Mouse (Mus musculus) embryonic facial prominence, embryonic 10.5 days (tissue): Measurements from ENCODE around the gene Thap12. TPM values are rescaled to one million over a fixed set of nuclear protein-coding genes. Genes with fewer than 3 reads are reported as not detected.

Experiments used
- DNase-seq: peaks from one replicate; pipeline ENCODE4 v3.0.0-alpha.2; 2017; ENCODE audit warnings: low spot score
- H3K27ac ChIP-seq: fragments of 300-500 bp; sonication (generic); replicated peaks from 2 replicates; pipeline ENCODE4 v1.5.1; 2016; ENCODE audit warnings: mild to moderate bottlenecking
- H3K27me3 ChIP-seq: fragments of 300-500 bp; sonication (generic); replicated peaks from 2 replicates; pipeline ENCODE4 v1.6.1; 2016; ENCODE audit warnings: low read depth, mild to moderate bottlenecking; ENCODE audit not compliant: poor library complexity, severe bottlenecking
- H3K36me3 ChIP-seq: fragments of 300-500 bp; sonication (generic); replicated peaks from 2 replicates; pipeline ENCODE4 v1.6.1; 2016; ENCODE audit warnings: mild to moderate bottlenecking, moderate library complexity
- H3K4me1 ChIP-seq: fragments of 300-500 bp; sonication (generic); 2 replicates; pipeline ENCODE4 v1.6.1; 2016
- H3K4me3 ChIP-seq: fragments of 300-500 bp; sonication (generic); 2 replicates; pipeline ENCODE4 v1.5.1; 2016; ENCODE audit warnings: mild to moderate bottlenecking, moderate library complexity
- H3K9me3 ChIP-seq: fragments of 300-500 bp; sonication (generic); 2 replicates; pipeline ENCODE4 v1.6.1; 2016; ENCODE audit warnings: mild to moderate bottlenecking
- WGBS: fragments of 180-500 bp; shearing (Covaris S2); methylation state at CpG from one replicate; pipeline ENCODE4 v1.1.7; 2016; 5-methylcytosine and 5-hydroxymethylcytosine counted together
- polyA plus RNA-seq: library from polyadenylated mRNA; unstranded; fragments of >200 nt; fragmentation: Nextera tagmentation; extraction: Ambion mirVana; gene quantifications from 2 replicates; pipeline ENCODE4 v1.2.1, GENCODE M21; 2016

Gene Thap12
- 56.8 and 57.5 TPM in 2 replicates for polyA plus RNA-seq

DNA sequence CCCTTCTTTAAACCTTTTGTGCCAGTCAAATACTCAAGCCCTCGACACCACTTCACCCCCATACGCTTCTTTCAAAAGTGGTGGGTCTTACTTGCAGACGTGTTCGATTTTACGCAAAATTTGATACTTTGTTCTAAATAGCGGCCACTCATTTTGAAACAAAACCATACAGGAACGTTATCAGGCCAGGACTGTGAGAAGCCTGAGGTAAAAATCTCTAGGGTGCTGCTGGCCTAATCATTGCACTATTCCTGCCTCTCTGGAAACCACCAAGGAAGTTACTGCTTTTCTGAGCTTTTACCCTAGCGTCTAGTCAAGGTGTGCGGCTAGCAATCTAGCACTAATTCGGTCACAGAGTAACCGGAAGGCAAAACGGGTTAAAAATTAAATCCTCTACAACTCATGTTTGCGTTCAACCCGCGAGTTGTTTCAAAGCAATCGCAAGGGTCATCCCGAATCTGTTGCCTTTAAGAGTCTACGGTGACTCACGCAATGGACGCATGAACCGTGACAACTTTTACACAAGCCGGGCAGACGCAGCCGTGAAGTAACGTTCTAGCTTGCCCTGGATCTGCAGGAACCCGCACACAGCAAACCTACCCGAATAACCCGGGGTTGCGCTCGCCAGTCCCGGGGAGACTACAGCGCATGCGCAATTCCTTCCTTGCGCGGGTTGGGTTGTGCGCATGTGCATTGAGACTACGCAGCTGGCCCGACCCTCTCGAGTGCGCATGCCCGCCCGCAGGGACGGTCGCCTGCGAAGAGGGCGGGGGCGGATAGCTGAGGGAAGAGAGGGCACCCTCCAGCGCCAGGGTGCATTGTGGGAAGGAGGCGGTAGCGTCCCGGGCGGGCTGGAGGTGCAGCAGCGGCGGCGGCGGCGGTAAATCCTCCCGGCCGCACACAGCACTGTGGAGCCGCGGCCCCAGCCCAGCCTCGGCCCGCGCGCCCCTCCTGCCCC, at the start of gene Thap12:
TSS of gene Thap12 (plus strand) at position 821 of the 958 bp plus-strand sequence.
- Histone ChIP-seq H3K27me3 (no peaks in the 10 kb centered on the region), H3K4me3 (peak within 1 kb of the TSS; percentile 86), H3K27ac (peak within 1 kb of the TSS; percentile 93), H3K4me1 (peaks cover 28% of the 10 kb centered on the region), H3K9me3 (no peaks in the 10 kb centered on the region), H3K36me3 (no peaks in the 10 kb centered on the region)
- 4% methylated on average over 65 of the region's 65 CpGs for WGBS
- peak; percentile 99 for DNase-seq

DNA sequence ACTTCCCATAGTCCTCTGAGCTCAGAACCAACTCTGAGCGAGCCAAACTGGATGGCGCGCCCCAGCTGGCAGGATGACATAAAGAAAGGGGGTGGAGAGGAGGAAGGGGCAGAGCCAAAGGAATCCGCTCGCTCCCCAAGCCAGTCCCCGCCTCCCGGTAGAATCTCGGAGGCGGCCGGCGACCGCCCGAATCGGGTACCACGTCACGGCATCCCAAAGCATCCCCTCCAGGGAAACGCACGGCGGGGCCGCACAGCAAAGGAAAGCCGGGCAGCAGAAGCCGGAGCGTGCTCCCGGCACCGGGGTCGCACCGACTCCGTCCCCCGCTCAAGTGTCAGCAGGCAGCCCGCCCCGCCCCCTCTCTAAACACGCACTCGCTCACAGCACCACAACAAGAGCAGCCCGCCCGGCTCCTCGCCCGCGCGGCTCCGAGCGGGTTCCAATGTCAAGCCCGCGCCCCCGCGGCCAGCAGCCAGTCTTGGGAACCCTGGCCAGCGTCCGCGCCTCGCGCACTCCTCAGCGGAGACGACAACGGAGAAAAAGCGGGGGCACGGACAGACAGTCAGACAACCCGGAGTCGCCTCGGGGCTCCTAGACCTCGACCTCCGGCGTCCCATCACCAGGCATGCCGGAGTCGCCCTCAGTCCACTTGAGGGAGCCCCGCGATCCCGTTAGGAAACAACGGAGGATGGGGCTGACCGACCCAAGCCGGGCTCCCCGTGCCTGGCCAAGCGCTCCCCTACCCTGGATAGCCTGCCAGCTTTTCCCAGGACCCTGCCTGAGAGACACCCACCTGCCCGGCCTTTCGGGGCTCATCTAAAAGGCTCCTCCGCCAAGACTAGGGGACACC, 47.0 kb upstream of the Thap12 start:
- WGBS: under 1% methylated on average over 74 of the region's 74 CpGs

DNA sequence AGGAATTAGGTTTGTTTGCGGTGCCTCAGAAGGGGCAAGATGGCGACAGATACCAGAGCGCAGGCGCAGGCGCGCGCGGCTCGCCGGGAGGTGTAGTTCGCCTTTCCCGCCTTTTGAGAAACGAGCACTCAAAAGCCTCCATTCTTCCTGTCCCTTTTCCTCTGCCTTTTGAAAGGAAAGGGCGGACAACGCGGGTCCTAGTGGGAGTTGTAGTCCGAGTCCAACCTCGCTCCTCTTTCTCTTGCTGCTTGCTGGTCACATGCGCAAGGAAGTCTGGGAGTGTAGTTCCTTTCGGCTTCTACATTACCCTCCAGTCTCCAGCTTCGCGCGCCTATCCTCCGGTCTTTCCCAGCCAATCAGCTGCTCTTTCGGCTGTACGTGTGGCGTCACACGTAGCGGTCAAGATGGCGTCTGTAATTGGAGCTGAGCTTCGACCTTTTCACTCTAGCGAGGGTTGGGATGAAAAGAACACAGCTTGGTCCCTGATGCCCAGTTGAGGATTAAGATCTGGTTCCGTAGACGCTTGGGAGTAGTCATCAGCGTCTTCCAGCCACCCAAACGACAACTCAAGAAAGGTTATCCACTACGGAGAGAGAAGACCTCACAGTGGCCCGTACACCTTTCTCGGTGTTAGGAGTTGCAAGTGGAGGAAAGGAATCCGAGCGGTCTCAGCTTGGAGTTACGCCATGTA, 46.2 kb upstream of the Thap12 start, which contains the start of gene Emsy:
TSS of gene Emsy (minus strand) at position 253 of the 691 bp plus-strand sequence.
- H3K4me3 ChIP-seq: peak within 1 kb of the TSS; percentile 82
- H3K27ac ChIP-seq: peak within 1 kb of the TSS; percentile 96
- H3K27me3 ChIP-seq: no peaks in the 10 kb centered on the region
- H3K4me1 ChIP-seq: peaks cover 29% of the 10 kb centered on the region
- DNase-seq: peak; percentile 95
- H3K36me3 ChIP-seq: peaks cover 59% of the 10 kb centered on the region
- H3K9me3 ChIP-seq: no peaks in the 10 kb centered on the region
- WGBS: under 1% methylated on average over 42 of the region's 42 CpGs

More for the DNA sequence above, 47.0 kb upstream of the Thap12 start:
- Histone ChIP-seq H3K4me3 (peak overlapping the region; percentile 82), H3K27me3 (no peaks in the 10 kb centered on the region), H3K4me1 (peaks cover 29% of the 10 kb centered on the region), H3K9me3 (no peaks in the 10 kb centered on the region), H3K27ac (peak overlapping the region; percentile 96), H3K36me3 (peaks cover 60% of the 10 kb centered on the region)
- peak; percentile 88 for DNase-seq

DNA sequence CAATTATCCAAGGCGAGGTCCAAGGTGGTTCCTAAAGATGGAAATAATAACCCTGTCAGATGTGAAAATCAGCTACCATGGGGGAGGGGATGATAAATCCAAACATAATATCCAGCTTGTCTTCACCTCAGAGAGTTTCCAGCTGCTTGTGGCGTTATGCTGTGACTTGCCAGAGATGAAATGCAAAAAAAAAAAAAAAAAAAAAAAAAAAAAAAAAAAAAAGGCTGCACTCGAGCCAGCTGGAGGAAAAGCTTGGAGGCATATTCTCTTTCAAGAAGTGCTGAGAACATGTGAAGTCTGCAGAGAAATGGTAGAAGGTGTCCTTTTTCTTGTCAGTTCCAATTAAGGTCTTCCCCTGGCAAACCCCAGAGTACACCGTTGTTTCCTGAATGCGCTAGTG, 37.7 kb upstream of the Thap12 start:
- DNase-seq: no peak
- H3K36me3 ChIP-seq: peaks cover 14% of the 10 kb centered on the region
- no peaks in the 10 kb centered on the region for H3K9me3 ChIP-seq
- H3K4me3 ChIP-seq: no peak overlapping the region
- no peak overlapping the region for H3K27ac ChIP-seq
- H3K4me1 ChIP-seq: peaks cover 33% of the 10 kb centered on the region
- 48% methylated on average over 5 of the region's 5 CpGs for WGBS
- no peaks in the 10 kb centered on the region for H3K27me3 ChIP-seq

DNA sequence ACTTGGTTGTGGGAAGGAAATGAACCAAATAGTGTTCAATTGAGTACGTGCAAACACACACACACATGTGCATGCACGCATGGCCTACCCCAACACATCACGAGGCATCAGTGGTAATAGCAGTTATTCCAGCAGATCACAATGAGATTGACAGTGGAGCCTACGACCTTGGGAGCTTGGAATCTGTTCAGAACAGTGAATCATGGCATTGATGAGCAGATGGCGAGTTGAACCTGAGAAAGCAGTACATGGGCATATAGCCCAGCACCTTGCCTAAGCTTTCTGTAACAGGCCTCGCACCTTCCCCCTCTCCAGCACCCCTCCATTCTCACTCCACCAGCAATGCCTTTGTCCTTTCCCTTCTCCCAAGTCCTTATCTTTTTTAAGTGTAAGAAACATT, 37.2 kb upstream of the Thap12 start:
- Histone ChIP-seq H3K36me3 (peaks cover 9% of the 10 kb centered on the region), H3K9me3 (no peaks in the 10 kb centered on the region), H3K27me3 (no peaks in the 10 kb centered on the region), H3K27ac (no peak overlapping the region), H3K4me3 (no peak overlapping the region), H3K4me1 (peaks cover 34% of the 10 kb centered on the region)
- DNase-seq: no peak
- WGBS: 88% methylated on average over 6 of the region's 6 CpGs

DNA sequence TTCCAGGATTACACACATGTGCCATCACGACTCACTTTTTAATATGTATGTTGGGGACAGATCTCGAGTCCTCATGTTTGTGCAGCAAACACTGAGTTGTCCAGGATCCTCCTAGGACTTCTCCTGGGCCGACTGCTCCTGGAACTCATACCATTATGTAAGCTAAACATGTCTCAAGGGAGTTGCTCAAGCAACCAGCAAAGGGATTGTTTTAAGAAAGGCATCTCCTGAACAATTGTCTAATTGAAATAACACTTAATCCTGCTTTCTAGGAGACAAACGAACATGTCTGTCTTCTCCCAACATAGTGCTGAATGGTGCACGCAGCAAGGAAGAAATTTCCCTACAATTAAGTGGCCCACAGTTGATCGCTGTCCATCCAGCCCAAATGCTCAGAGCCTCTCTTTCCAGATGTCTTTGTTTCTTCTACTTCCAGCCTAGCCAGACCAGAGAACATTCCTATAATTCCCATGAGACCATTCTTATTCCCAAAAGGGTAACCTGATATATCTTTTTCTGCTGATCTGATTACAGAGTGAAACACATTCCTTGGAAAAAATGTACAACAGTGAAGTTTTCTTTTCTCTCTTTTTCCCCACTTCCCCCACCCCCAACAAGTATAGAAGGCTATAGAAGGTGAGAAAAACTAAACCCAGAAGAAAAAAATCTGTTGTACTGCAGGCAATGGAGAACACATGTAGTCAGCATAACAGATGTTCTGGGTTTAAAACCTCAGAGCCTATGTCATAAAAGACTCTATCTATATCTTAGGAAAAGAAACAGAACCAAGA, 34.8 kb upstream of the Thap12 start:
- Histone ChIP-seq H3K27me3 (no peaks in the 10 kb centered on the region), H3K9me3 (no peaks in the 10 kb centered on the region), H3K27ac (peak overlapping the region; percentile 69), H3K4me1 (peaks cover 59% of the 10 kb centered on the region), H3K36me3 (no peaks in the 10 kb centered on the region), H3K4me3 (no peak overlapping the region)
- no peak for DNase-seq
- 48% methylated on average over 6 of the region's 6 CpGs for WGBS

DNA sequence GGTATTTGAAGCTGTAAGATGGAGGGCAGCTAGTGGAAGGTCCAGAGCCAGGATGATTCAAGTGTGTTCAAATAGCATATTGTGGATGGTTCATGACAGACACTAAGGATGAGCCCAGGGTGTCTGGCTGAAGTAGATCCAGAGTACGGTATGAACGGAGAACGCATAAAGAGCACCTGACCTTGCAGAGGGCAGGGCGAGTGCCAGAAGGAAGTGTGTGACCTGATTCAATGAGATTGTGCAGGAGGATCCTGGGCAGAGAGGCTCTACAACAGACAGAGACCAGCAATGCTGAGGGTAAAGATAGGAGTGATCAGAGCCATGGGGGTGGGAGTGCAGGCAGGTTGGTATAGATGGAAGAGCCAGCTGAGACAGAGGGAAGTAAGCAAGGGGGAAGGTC, 32.1 kb upstream of the Thap12 start:
- no peak for DNase-seq
- H3K36me3 ChIP-seq: no peaks in the 10 kb centered on the region
- WGBS: 89% methylated on average over 4 of the region's 4 CpGs
- H3K4me1 ChIP-seq: peaks cover 46% of the 10 kb centered on the region
- no peak overlapping the region for H3K4me3 ChIP-seq
- 0 out of 2 replicates have a peak, but pooled peaks cover 2% of the 10 kb centered on the region for H3K27me3 ChIP-seq
- H3K9me3 ChIP-seq: no peaks in the 10 kb centered on the region
- no peak overlapping the region for H3K27ac ChIP-seq

DNA sequence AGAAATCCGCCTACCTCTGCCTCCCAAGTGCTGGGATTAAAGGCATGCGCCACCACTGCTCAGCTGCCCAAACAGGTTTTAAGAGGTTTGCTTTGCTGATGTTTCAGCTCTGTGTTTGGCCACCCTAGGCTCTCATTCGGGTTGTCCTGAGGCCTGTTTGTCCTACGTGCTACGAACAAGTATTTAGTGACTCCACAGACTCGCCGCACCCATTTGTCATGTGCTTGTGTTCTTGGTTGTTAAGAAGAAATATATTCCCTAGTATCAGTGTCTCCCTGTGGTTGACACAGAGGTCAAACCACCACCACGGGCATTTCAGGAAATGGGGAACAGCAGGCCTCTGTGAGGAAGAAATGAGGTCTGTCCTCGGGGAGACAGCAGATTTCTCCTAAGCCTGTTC, 31.5 kb upstream of the Thap12 start:
- H3K9me3 ChIP-seq: no peaks in the 10 kb centered on the region
- no peak for DNase-seq
- WGBS: 58% methylated on average over 9 of the region's 9 CpGs
- no peak overlapping the region for H3K4me3 ChIP-seq
- 0 out of 2 replicates have a peak, but pooled peaks cover 8% of the 10 kb centered on the region for H3K27me3 ChIP-seq
- no peaks in the 10 kb centered on the region for H3K36me3 ChIP-seq
- peaks cover 45% of the 10 kb centered on the region for H3K4me1 ChIP-seq
- H3K27ac ChIP-seq: peak overlapping the region; percentile 75

DNA sequence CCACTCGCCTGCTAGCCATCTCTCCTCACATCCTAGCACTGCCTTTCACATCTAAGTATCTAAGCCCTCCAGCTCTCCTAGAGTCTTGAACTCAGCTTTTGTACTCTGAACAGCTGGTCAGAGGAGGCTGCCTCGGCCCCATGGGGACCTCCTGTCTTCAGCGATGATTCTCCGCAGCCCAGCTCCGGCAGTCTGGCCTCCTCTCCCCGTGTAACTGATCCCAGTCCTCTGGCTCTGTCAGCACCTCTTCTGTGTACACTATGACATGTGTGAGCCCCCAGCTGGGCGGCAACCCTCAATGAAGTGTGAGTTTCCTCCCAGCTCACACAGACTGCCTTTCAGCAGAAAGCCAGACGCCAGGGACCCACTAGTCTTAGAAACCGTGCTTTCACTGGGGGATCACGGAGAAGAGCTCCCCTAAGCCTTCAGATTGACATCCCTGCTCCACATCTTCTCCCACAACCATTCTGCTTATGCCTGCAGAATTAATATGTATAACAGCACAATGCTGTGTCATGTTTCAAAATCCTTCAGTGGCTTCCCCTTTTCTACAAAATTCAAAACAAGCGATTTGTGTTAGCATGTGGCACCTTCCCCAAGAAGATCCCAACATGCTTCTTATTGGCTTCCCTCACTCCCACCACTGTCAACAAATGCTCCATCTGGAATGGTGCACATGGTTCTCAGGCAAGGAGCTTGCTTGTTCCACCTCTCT, 30.5 kb upstream of the Thap12 start:
- 48% methylated on average over 11 of the region's 11 CpGs for WGBS
- no peaks in the 10 kb centered on the region for H3K36me3 ChIP-seq
- DNase-seq: peak; percentile 66

DNA sequence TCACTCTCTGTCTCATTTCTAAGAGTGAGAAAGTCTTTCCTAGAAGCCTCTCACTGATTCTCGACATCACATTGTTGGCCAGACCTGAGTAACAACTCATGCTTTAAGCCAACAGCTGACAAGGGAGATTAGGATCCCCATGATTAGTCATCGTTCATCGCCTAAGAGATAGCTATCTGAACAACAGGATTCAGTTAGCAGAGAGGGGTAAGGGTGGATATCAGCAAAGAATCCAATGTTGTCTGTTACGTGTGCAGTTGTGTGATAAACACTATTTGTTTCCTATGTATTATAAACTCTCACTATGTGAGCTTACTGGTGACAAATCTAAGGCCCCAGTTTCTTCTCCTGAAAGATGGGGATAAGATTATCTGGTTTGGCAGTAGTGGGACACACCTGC, 28.6 kb upstream of the Thap12 start:
- DNase-seq: no peak
- Histone ChIP-seq H3K4me3 (no peak overlapping the region), H3K4me1 (peaks cover 49% of the 10 kb centered on the region), H3K27me3 (0 out of 2 replicates have a peak, but pooled peaks cover 8% of the 10 kb centered on the region), H3K36me3 (no peaks in the 10 kb centered on the region), H3K27ac (no peak overlapping the region), H3K9me3 (no peaks in the 10 kb centered on the region)
- 85% methylated on average over 4 of the region's 4 CpGs for WGBS

More for the DNA sequence above, 30.5 kb upstream of the Thap12 start:
- Histone ChIP-seq H3K9me3 (no peaks in the 10 kb centered on the region), H3K4me3 (no peak overlapping the region), H3K4me1 (peaks cover 48% of the 10 kb centered on the region), H3K27me3 (0 out of 2 replicates have a peak, but pooled peaks cover 8% of the 10 kb centered on the region), H3K27ac (peak overlapping the region; percentile 75)

DNA sequence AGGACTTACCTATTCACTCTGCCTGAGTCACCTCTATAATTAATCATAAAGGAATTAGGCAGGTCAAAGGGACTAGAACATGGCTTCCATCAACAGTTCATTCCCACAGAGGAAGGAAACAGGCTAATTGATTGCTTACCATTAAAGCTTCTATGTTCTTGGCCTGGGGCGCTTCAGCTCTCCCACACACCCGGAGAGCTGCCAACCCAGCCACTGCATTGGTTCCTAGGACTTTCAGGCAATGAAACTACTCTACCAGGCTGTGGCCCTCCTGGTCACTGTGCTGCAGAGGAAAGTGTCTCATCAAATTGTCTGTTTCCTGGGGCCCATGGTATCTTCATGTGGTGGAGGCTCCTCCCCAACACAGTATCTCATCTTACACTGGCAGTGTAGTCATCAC, 25.4 kb upstream of the Thap12 start:
- 61% methylated on average over 2 of the region's 2 CpGs for WGBS
- Histone ChIP-seq H3K36me3 (no peaks in the 10 kb centered on the region), H3K27me3 (0 out of 2 replicates have a peak, but pooled peaks cover 11% of the 10 kb centered on the region), H3K4me3 (no peak overlapping the region), H3K4me1 (peaks cover 44% of the 10 kb centered on the region), H3K9me3 (no peaks in the 10 kb centered on the region), H3K27ac (no peak overlapping the region)
- no peak for DNase-seq
